Mouse (Mus musculus) E14TG2a.4 (cell line): ENCODE data around the gene Degs2.

Source experiments
- CTCF ChIP-seq: conservative IDR thresholded peaks from 2 replicates; pipeline ENCODE4 v1.5.1; 2014; ENCODE audit warnings: low read length
- NANOG ChIP-seq: IDR thresholded peaks from 2 replicates; pipeline ENCODE4 v1.6.1; 2014; ENCODE audit warnings: borderline replicate concordance, low read length, mixed read lengths
- POU5F1 ChIP-seq: IDR thresholded peaks from 2 replicates; pipeline ENCODE4 v1.6.1; 2014; ENCODE audit warnings: low read length, borderline replicate concordance

- no peak for TF ChIP-seq CTCF
- no peak for TF ChIP-seq POU5F1
- TF ChIP-seq NANOG = no peak
Measured at GRCm38 (mm10) chr12:108750226-108750625, 48.1 kb upstream of the Degs2 start.
